Mouse (Mus musculus) spleen, postnatal 14 days (tissue): ENCODE data around the gene Lmo4.
A peak's percentile ranks its signal among the peaks of the same experiment; 100 is the strongest.

Experiments used
- DNase-seq, 2 experiments: peaks; one replicate each; pipeline ENCODE4 v3.0.0; 2021 to 2022; ENCODE audit warnings: low spot score in 2 of 2

The Lmo4 gene

GRCm38 (mm10) chr3:144203988-144204412, 1.0 kb downstream of the Lmo4 start:
- no peak for DNase-seq

- DNase-seq: no peak
Observed at GRCm38 (mm10) chr3:144203259-144203987, 1.6 kb downstream of the Lmo4 start.

GRCm38 (mm10) chr3:144202574-144203258, 2.3 kb downstream of the Lmo4 start:
- DNase-seq: no peak

GRCm38 (mm10) chr3:144201794-144202573, 3.0 kb downstream of the Lmo4 start:
- peak; percentile 56 for DNase-seq

GRCm38 (mm10) chr3:144185327-144186152, 19.5 kb downstream of the Lmo4 start:
- no peak for DNase-seq

GRCm38 (mm10) chr3:144184918-144185317, 20.1 kb downstream of the Lmo4 start:
- no peak for DNase-seq

GRCm38 (mm10) chr3:144182229-144182628, 22.8 kb downstream of the Lmo4 start:
- no peak for DNase-seq

GRCm38 (mm10) chr3:144178937-144179336, 26.1 kb downstream of the Lmo4 start:
- no peak for DNase-seq

GRCm38 (mm10) chr3:144173866-144174588, 31.0 kb downstream of the Lmo4 start:
- no peak for DNase-seq

- no peak for DNase-seq
Observed at GRCm38 (mm10) chr3:144173138-144173537, 31.9 kb downstream of the Lmo4 start.

- no peak for DNase-seq
Observed at GRCm38 (mm10) chr3:144171749-144172148, 33.3 kb downstream of the Lmo4 start.

GRCm38 (mm10) chr3:144170539-144170938, 34.5 kb downstream of the Lmo4 start:
- DNase-seq: no peak

GRCm38 (mm10) chr3:144166439-144167155, 38.4 kb downstream of the Lmo4 start:
- no peak for DNase-seq

GRCm38 (mm10) chr3:144165439-144165838, 39.6 kb downstream of the Lmo4 start:
- DNase-seq: no peak

GRCm38 (mm10) chr3:144164665-144165385, 40.2 kb downstream of the Lmo4 start:
- DNase-seq: no peak

GRCm38 (mm10) chr3:144163718-144164117, 41.3 kb downstream of the Lmo4 start:
- no peak for DNase-seq

- DNase-seq: no peak
Observed at GRCm38 (mm10) chr3:144162156-144162555, 42.9 kb downstream of the Lmo4 start.

- no peak for DNase-seq
Observed at GRCm38 (mm10) chr3:144161261-144161660, 43.8 kb downstream of the Lmo4 start.

- no peak for DNase-seq
Observed at GRCm38 (mm10) chr3:144155746-144156145, 49.3 kb downstream of the Lmo4 start.

- DNase-seq: no peak
Observed at GRCm38 (mm10) chr3:144153395-144153794, 51.6 kb downstream of the Lmo4 start.
